Mouse (Mus musculus) gastrocnemius, adult 18-20 months (tissue): Measurements from ENCODE around the gene Etv5. TPM values are rescaled to one million over a fixed set of nuclear protein-coding genes. Genes with fewer than 3 reads are reported as not detected.

Experiments used
- DNase-seq: peaks from one replicate; pipeline ENCODE4 v3.0.0; 2021; ENCODE audit warnings: low spot score
- total RNA-seq, 2 experiments: library from RNA; stranded (reverse); gene quantifications; 2 replicates each; pipeline ENCODE4 v1.2.3; 2021

The Etv5 gene
- total RNA-seq, 2 experiments from 2014 or later: 6.9 to 7.0 TPM

DNA sequence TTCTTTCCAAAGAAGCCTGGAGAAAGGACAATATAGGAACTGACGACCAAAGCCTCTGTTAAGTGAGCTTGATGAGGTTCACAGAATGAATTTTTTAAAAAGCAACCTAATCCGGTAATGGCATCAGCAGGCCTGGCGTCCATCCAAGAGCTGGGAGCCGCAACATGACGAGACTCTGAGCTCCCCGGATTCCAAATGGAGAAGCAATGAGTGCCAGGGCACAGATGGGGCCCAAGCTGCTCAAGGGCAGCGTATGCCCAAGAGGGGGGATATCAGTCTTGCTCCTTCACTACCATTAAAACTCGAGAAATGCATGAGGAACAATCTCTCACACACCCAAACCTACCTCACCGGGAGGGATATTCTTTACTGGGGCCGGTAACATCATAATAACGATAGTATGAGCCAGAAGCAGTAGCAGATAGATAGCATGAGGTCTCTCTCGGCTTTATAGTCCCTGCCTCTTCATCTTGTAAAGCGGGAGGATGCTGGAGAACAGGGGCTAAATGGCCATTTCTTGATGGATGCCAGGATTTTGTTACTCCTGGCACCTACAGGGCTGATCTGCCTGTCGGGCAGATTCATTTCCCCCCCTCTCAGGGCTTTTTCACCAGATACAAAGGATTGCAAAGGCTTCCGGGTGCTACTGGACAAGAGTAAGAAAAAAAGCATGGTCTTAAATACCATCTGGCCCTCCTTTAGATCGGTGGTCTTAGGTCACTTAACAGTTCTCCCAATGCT, 9.1 kb downstream of the Etv5 start:
- DNase-seq: peak; percentile 12

DNA sequence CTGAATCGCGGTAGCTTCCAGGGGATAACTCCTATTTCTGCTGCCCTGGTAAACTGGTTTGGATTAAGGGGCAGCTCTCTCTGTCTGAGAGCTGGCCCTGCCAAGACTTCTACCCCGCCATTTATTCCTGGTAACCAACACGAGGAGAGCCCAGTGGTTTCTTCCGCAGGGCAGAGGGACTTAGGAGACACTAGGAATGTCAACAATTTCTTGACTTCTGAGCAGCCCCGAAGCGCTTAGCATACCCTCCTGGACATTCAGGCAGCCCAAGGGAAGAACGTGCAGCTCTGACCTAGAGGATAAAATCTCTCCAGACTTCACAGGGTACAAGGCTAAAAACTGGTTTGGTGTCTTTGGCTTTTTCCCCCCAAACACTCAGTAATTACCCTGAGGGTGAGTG, 10.1 kb downstream of the Etv5 start:
- DNase-seq: no peak

DNA sequence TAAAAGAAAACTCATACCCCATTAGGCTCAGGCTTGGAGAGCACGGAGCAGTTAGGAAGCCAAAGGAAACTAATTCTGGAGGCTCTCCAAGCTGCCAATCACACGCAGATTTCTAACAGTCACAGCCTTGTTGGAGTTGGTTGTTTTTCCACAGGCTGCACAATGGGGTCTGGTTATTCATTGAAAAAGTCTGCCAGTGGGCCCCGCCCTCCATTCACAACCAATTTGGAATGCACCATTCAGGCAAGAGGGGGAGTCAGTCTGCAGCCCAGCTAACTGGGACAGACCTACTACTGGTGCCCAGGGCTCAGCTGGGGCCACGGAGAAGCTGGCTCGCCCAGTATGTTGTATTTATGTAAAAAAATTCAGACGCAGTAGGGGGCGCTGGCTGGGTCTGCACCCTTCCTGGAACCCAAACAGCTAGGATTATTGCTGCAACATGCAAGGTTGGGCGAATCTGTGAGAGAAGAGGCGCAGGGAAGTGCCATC, 10.6 kb downstream of the Etv5 start:
- peak; percentile 43 for DNase-seq

DNA sequence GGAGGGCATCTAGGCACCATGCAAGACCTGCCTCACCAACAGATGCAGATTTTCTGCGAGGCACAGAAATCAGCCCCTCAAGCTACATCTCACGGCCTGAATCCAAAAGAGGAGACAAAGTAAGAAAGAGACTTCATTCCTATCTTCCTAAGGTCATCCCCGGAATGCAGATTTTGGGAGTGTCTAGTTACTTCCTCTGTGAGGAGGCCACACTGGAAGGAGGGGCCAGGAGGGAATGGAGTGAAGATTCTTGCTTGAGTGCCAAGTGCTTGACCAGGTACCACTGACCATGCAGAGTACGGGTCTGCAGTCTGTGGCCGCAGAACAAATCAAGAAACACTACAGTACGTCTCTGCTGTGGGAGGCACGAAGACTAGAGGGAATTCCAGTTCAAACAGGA, 12.7 kb downstream of the Etv5 start:
- no peak for DNase-seq

DNA sequence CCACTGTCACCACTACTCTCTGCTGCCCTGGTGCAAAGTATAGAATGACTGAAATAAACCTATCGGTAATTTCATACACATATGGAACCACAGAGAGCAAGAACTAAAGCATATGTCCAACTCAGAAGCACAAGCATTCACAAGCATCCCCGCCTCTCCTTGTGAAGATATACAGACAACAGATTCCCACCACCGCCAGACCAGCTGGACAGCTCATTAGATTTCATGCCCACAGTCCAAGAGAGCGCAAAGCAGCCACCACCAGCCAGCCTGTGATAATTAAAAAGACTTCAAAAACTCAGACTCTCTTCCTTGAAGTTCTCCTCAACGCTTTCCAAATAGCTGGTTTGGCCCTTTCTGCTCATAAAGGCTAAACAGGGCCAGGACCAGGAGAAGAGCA, 17.3 kb downstream of the Etv5 start:
- no peak for DNase-seq

DNA sequence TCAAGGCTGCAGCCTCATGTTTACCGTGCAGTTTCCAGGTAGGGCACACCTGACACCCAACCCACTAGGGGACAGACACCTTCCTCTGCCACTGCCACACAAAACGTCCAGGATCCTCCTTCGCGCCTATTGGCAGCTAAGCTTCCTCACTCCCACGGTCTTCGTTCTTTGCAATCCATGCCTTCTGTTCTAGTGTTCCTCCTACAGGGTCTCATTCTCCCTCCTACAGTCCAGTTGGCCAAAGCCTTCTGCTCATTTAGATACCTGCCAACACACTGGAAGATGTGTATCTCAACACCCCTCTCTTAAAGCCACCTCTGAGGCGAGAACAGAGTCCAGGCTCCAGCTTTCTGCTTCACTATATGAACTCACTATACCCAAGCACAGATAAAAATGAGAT, 21.6 kb downstream of the Etv5 start:
- no peak for DNase-seq

DNA sequence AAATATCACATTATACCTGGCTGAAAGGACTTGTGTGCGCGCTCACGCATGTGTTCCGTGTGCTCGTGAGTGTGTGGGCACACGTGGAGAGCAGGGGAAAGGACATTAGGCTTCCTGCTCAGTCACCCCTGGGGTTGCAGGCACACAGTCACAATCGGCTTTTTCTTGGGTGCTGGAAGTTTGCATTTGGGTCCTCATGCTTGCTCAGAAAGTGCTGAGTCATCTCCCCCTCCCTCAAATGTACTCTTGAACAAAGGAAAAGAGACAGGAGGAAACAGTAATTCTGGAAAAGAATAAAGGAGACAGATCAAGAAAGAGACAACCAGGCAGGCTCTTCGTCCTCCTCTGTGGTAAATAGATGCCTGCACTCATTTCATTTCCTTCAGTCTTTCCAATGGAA, 22.5 kb downstream of the Etv5 start:
- DNase-seq: no peak

DNA sequence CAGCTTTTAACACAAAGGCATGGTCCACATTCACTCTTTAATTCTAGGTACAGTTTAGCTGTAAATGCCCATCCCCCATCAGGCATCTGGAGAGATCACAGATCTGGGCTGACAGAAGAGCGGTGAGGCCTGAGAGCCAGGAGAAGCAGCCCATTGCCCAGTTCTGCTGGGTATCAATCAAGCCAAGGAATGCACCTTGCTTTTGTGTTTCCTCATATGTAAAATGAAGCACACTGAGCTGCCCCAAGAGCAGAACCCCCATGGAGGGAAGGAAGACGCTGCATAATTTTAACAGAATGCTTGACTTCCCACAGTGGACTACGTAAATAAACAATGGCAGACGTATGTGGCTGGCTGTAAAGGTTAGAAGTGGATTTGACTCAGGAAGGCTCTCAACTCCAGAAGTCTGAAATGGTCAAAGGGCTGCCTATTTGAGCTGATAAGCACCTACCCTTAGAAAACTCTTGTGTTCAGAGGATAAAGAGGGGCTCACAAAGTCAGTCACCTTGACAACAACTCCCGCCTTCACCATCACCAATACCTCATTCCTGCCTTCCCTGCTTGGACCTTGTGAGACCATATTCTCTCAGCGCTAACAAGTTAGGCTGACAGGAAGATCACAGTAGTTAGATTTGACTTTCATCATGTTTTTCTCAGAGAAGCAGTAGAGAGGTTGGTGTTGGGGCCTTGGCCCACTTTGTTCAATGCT, 23.2 kb downstream of the Etv5 start:
- DNase-seq: no peak

DNA sequence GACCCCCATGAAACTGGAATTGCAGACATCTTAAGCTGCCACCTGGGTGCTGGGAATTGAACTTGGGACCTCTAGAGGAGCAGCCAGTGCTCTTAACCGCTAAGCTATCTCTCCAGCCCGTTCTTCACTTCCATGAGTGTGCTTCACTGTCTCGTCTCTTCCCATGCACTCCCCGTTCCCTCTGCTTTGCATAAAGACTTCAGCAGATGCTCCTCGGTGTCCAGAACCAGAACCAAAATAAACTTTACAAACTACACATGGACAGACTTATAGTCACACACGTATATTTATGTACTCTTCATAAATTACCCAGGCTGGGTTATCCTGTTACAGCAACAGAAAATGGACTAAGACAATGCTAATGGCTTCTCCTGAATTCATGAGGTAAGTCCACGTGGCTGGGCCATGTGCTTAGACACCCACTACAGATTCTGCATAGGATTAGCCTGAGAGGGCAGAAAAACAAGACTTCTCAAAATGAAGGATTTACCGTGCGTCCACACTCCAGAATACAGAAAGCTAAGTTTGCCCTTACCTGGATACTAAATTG, 25.2 kb downstream of the Etv5 start:
- DNase-seq: no peak

DNA sequence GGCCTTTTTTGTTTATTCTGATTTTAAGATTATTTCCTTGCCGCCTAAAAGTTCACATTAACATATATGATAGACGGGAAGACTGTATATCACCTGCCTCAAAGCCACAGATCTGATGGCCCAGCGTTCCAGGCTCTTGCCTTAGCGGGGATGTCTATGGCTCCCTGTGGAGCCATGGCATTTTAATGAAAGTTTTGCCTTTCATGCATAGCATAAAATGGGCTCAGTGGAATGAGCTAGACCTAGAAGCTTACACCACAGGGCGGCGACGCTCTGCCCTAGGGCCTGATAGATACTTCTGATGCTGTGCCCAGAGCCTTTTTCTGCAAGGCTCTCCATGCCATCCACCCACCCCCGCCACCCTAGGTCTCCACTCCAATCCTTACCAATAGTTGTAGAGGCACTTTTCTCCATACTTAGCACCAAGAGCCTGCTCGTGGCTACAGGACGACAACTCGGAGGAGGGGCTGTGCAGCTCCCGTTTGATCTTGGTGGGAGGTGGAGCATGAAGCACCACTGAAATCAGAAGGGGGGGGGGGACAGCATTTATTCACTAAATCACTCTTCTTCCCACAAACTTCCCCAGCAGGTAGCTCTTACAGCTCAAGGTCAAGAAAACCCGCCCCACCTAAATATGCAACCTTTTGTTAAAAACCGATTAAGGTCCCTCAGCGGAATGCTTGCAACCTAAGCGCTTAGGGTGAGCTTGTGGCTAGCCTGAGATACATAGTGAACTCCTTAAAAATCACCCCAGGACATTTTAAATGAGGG, 26.9 kb downstream of the Etv5 start:
- no peak for DNase-seq

DNA sequence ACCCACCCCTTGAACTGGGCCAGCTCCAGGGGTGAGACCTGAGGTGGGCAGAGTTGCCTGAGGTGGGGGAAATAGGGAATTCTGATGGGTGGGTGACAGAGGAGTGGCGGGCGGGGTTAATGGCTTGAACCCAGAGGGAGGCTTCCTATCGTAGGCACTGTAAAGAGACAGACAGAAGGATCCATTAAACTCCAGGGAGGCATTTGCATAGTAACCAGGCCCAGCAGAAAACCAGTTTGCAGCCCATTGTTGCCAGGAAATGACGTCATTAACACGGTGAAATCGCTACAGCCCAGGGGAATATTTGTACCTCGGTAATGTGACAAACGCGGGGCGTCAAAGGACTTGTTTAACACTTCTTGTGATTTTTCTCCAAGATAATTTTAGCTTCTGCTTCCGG, 27.8 kb downstream of the Etv5 start:
- DNase-seq: no peak

DNA sequence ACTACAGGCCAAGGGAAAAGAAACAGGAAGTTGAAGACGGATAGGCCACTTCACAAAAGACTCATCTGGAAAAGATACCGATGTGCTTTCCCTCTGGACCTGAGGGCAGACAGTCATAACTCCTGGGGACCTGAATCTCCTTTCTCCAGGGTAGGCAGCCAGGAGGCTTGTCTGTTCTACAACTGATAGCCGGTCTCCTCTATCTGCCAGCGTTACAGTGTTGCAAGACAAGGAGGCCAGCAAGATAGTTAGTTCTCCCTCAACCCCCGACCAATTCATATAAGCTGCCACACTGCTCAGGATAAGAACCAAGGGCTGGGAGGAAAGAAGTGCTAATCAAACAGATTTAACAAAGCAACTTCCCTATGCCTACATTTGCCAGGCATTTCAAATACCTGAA, 29.5 kb downstream of the Etv5 start:
- DNase-seq: no peak

DNA sequence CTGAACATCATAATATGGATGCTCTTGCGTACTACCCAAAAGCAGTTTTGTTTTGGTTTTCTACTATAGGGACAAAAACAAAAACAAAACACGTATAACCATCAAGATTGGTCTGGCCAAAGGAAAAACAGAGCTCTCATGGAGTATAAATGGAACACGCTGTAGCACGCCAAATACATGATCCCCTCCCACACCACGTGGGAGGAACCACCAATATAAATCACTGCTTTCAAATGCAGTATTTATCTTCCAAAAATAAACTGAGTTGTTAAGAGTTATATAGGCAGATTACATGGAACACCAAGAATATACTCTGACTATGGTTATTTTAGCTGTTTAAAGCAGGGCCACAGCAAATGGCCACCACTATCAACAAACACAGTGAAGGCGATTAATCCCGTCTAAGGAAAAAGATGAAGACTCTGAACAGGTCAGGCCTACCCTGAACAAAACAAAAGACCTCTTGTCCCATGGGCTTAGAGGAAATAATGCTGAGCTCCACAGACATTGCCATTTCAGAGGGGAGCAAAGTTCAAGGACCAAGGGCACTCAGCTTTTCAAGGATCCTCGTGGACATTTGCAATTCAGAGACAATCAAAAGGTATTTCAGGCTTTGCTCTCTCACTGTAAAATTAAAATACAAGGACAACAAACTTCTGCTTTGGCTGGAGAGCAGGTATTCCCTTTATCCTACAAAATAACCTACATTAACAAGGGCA, 30.7 kb downstream of the Etv5 start:
- no peak for DNase-seq

DNA sequence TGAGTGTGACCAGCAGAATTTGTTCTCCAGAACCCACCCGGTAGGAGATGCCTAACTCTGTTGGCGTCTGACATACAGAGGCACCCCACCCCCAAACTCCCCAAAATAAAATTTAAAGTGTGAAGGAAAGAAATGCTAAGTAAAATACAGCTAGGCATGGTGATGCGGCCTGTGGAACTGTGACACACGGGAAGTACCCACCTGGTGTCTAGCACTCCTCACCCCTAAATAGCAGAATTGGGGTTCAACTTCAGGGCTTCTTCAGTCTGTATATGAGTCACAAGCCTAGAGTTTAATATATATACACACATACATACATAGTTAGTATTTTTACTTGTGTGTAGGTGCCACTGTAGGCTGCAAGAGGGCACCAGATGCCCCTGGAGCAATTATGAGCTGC, 32.8 kb downstream of the Etv5 start:
- no peak for DNase-seq

DNA sequence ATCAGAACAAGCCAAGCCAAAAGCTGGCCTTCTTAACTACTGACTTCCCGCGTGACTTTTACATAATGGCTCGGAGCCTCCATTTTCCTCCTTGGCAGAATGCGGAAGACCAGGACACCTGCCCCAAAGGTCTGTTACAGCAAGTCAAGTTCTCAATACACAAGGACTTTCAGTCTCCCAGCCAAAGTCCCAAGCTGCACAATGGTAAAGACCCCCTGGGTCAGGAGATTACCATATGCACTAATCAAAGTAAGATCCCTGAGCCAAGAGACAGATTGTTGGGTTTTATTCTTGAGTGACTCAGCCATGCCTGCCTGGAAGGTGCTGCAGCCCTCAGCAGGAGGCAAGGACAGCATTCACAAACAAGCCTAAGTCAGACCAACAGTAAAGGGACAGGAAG, 33.5 kb downstream of the Etv5 start:
- DNase-seq: no peak

DNA sequence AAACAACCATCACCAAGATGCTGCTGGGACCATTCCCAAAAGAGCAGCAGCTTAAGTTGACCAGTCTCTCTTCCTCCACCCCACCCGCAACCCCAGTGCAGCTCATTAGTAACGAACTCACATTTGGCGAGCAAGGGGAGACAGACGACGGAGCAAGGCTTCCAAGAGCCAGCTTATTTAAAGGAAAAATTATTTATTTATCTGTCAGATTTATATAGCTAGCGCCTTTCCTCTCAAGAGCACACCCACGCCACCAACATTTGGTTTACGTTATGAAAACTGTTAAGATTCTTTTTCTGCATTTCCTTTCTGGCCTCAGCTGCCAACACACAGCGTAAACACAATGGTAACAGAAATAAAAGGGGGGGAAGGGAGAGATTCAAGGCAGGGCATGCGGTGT, 34.0 kb downstream of the Etv5 start:
- no peak for DNase-seq

DNA sequence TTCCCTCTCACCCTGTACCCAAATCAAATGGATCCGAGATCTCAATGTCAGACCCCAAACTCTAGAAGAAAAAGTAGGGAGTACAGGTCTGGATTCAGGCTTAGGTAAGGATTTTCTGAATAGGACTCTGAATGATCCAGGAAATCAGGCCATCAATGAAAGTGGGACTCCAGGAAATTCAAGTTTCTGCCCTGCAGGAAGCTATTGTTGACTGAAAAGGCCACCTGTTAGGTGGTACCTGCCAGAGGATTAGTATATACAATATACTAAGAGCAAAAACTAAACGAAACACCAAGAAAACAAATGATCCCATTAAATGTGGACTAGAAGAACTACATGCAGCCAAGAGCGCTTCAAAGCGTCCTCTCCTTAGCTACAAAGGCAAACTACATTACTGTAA, 35.8 kb downstream of the Etv5 start:
- DNase-seq: no peak

DNA sequence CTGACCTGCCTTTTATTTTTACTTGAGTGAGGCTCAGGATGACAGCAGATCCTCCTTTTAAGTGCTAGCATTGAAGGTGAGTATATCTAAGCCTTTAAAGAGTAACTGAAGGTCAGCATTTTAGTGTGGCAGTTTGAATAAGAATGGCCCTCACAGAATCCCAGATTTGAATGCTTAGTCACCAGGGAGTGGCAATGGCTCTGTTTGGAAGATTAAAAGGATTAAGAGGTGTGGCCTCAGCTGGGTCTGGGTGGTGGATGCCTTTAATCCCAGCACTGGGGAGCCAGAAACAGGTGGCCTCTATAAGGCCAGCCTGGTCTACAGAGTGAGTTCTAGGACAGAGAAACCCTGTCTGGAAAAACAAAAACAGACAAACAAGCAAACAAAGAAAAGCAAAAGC, 36.9 kb downstream of the Etv5 start:
- no peak for DNase-seq

DNA sequence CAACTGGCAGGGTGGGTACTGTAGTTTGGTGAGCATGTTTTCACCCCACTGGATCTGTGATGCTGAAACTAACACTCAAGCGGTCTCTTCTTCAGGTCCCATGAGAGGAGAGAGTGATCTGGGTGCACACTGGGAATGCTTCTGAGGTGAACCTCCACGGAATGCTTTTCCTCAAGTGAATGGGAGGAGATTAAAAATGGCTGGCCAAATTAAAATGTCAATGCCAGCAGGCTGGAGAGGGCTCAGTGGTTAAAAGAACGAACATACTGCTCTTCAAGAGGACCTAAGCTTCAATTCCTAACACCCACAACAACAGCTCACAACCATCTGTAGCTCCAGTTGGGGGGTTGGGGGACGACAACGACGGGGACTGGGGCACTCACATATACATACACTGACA, 39.3 kb downstream of the Etv5 start:
- no peak for DNase-seq

DNA sequence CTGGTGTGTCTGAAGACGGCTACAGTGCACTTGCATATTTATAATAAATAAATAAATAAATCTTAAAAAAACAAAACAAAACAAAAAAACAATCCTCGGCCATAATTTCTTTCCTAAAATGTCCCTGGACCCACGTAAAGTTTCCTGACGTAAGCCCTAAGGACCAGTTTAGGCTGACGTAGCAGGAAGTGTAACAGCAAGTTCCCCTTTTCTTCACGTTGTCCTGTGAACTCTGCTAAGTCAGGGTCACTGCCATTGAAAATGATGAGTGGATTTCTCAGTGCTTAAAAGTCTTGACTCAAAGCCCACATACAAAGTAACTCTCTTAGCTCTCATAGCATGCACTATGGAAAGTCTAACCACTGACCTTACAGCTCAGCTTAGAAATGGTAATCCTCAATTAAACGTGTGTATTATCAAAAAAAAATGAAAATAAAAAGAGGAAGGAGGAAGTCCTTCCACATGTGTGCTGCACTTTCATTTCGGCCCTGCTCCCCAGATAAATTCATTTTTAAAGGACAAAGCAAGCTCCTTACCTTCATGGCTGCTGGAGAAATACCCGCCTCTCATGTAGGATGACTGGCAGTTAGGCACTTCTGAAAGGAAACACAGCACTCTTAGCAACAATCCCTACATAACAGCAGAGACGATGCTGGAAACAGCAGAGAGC, 40.6 kb downstream of the Etv5 start:
- no peak for DNase-seq

DNA sequence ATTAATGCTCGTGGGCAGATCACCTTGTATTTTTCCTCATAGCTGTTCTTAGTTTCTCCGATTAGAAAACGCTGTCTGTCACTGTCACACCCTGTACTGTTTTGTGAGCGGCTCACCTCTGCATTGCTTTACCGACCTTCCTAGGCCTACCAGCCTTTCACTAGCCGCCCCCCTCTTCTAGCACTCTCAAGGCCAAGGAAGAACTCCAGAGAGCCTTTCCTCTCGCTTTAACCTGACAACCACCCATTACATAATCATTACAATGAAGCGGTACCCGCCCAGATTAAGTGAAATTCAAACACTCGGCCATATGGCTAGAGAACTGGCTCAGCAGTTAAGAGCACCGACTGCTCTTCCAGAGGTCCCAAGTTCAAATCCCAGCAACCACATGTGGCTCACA, 41.2 kb downstream of the Etv5 start:
- DNase-seq: no peak
